Mouse (Mus musculus): ENCODE results near the gene Dlx4. TPM values are rescaled to one million over a fixed set of nuclear protein-coding genes. Genes with fewer than 3 reads are reported as not detected.

Gene Dlx4
- polyA plus RNA-seq, 1 experiment from 2014 or later: 0.29 TPM

- no peaks in the 10 kb centered on the region for H3K36me3 ChIP-seq (ENCODE audit: control insufficient read depth, insufficient read depth, low read length)
- peaks cover 13% of the 10 kb centered on the region for H3K27me3 ChIP-seq (ENCODE audit: control insufficient read depth, insufficient read depth, low read length)
- DNase-seq (ENCODE audit: low spot score): no peak
- H3K4me1 ChIP-seq (replicated peaks; ENCODE audit: control insufficient read depth, insufficient read depth, low read length): peaks cover 7% of the 10 kb centered on the region; the same call in 1 of the 2 replicates
- WGBS: 77% methylated on average over 6 of the region's 6 CpGs
- ATAC-seq (replicated peaks; ENCODE audit: low FRiP score): no peak
- H3K27ac ChIP-seq (ENCODE audit: low read depth, low read length): no peak overlapping the region
- H3K9me3 ChIP-seq (ENCODE audit: control insufficient read depth, low read length): no peaks in the 10 kb centered on the region
- H3K4me3 ChIP-seq (ENCODE audit: low read depth, low read length): no peak overlapping the region
- no peak overlapping the region for H3K4me2 ChIP-seq (ENCODE audit: low read depth, low read length, severe bottlenecking)
- H3K9ac ChIP-seq (ENCODE audit: low read length): no peak overlapping the region
These were observed 12.7 kb downstream of the Dlx4 start for GRCm38 (mm10) chr11:95133321-95133720.

GRCm38 (mm10) chr11:95130668-95131252 lies 15.3 kb downstream of the Dlx4 start:
- no peak overlapping the region for H3K4me2 ChIP-seq (ENCODE audit: low read depth, low read length, severe bottlenecking)
- H3K27ac ChIP-seq (ENCODE audit: low read depth, low read length): no peak overlapping the region
- DNase-seq (ENCODE audit: low spot score) (no peak), ATAC-seq (replicated peaks; ENCODE audit: low FRiP score) (no peak)
- H3K9me3 ChIP-seq (ENCODE audit: control insufficient read depth, low read length): no peaks in the 10 kb centered on the region
- WGBS: 75% methylated on average over 17 of the region's 17 CpGs
- H3K36me3 ChIP-seq (ENCODE audit: control insufficient read depth, insufficient read depth, low read length): no peaks in the 10 kb centered on the region
- H3K27me3 ChIP-seq (ENCODE audit: control insufficient read depth, insufficient read depth, low read length): peaks cover 5% of the 10 kb centered on the region; the same call in 1 of the 2 replicates
- no peak overlapping the region for H3K4me3 ChIP-seq (ENCODE audit: low read depth, low read length)
- H3K4me1 ChIP-seq (replicated peaks; ENCODE audit: control insufficient read depth, insufficient read depth, low read length): peaks cover 4% of the 10 kb centered on the region; the same call in 1 of the 2 replicates
- H3K9ac ChIP-seq (ENCODE audit: low read length): no peak overlapping the region

GRCm38 (mm10) chr11:95128359-95128758 lies 17.7 kb downstream of the Dlx4 start:
- H3K27me3 ChIP-seq (ENCODE audit: control insufficient read depth, insufficient read depth, low read length): peaks cover 27% of the 10 kb centered on the region

GRCm38 (mm10) chr11:95126272-95127245 lies 19.5 kb downstream of the Dlx4 start:
- no peak overlapping the region for H3K27ac ChIP-seq (ENCODE audit: low read depth, low read length)
- H3K36me3 ChIP-seq (ENCODE audit: control insufficient read depth, insufficient read depth, low read length): no peaks in the 10 kb centered on the region
- no peak for DNase-seq (ENCODE audit: low spot score)
- no peaks in the 10 kb centered on the region for H3K9me3 ChIP-seq (ENCODE audit: control insufficient read depth, low read length)
- no peak overlapping the region for H3K9ac ChIP-seq (ENCODE audit: low read length)
- under 1% methylated on average over 20 of the region's 20 CpGs for WGBS
- peaks cover 45% of the 10 kb centered on the region for H3K27me3 ChIP-seq (ENCODE audit: control insufficient read depth, insufficient read depth, low read length)
- ATAC-seq (replicated peaks; ENCODE audit: low FRiP score): peak; percentile 73
- H3K4me1 ChIP-seq (replicated peaks; ENCODE audit: control insufficient read depth, insufficient read depth, low read length): peaks cover 9% of the 10 kb centered on the region
- no peak overlapping the region for H3K4me3 ChIP-seq (ENCODE audit: low read depth, low read length)
- peak overlapping the region; percentile 5; the same call in 1 of the 2 replicates for H3K4me2 ChIP-seq (ENCODE audit: low read depth, low read length, severe bottlenecking)

More at GRCm38 (mm10) chr11:95128359-95128758, 17.7 kb downstream of the Dlx4 start:
- Histone ChIP-seq H3K9me3 (ENCODE audit: control insufficient read depth, low read length) (no peaks in the 10 kb centered on the region), H3K36me3 (ENCODE audit: control insufficient read depth, insufficient read depth, low read length) (no peaks in the 10 kb centered on the region), H3K9ac (ENCODE audit: low read length) (no peak overlapping the region), H3K27ac (ENCODE audit: low read depth, low read length) (no peak overlapping the region), H3K4me1 (replicated peaks; ENCODE audit: control insufficient read depth, insufficient read depth, low read length) (peaks cover 7% of the 10 kb centered on the region; the same call in 1 of the 2 replicates), H3K4me2 (ENCODE audit: low read depth, low read length, severe bottlenecking) (no peak overlapping the region), H3K4me3 (ENCODE audit: low read depth, low read length) (no peak overlapping the region)
- WGBS: 67% methylated on average over 11 of the region's 11 CpGs
- no peak for ATAC-seq (replicated peaks; ENCODE audit: low FRiP score)
- DNase-seq (ENCODE audit: low spot score): no peak

- 24% methylated on average over 7 of the region's 7 CpGs for WGBS
- Histone ChIP-seq H3K27ac (ENCODE audit: low read depth, low read length) (no peak overlapping the region), H3K4me2 (ENCODE audit: low read depth, low read length, severe bottlenecking) (no peak overlapping the region), H3K27me3 (ENCODE audit: control insufficient read depth, insufficient read depth, low read length) (peaks cover 55% of the 10 kb centered on the region), H3K9me3 (ENCODE audit: control insufficient read depth, low read length) (no peaks in the 10 kb centered on the region), H3K4me1 (replicated peaks; ENCODE audit: control insufficient read depth, insufficient read depth, low read length) (peaks cover 11% of the 10 kb centered on the region), H3K4me3 (ENCODE audit: low read depth, low read length) (no peak overlapping the region), H3K36me3 (ENCODE audit: control insufficient read depth, insufficient read depth, low read length) (no peaks in the 10 kb centered on the region), H3K9ac (ENCODE audit: low read length) (no peak overlapping the region)
- ATAC-seq (replicated peaks; ENCODE audit: low FRiP score) (no peak), DNase-seq (ENCODE audit: low spot score) (no peak)
These were observed 20.6 kb downstream of the Dlx4 start for GRCm38 (mm10) chr11:95125366-95125948.

GRCm38 (mm10) chr11:95122100-95122489 lies 24.0 kb downstream of the Dlx4 start:
- WGBS: 18% methylated on average over 6 of the region's 6 CpGs
- ATAC-seq (replicated peaks; ENCODE audit: low FRiP score): no peak
- H3K4me3 ChIP-seq (ENCODE audit: low read depth, low read length): no peak overlapping the region
- H3K9me3 ChIP-seq (ENCODE audit: control insufficient read depth, low read length): no peaks in the 10 kb centered on the region
- H3K27ac ChIP-seq (ENCODE audit: low read depth, low read length): no peak overlapping the region
- H3K27me3 ChIP-seq (ENCODE audit: control insufficient read depth, insufficient read depth, low read length): peaks cover 77% of the 10 kb centered on the region
- no peaks in the 10 kb centered on the region for H3K36me3 ChIP-seq (ENCODE audit: control insufficient read depth, insufficient read depth, low read length)
- H3K4me1 ChIP-seq (replicated peaks; ENCODE audit: control insufficient read depth, insufficient read depth, low read length): peaks cover 17% of the 10 kb centered on the region
- no peak overlapping the region for H3K9ac ChIP-seq (ENCODE audit: low read length)
- no peak for DNase-seq (ENCODE audit: low spot score)
- H3K4me2 ChIP-seq (ENCODE audit: low read depth, low read length, severe bottlenecking): no peak overlapping the region

- no peaks in the 10 kb centered on the region for H3K9me3 ChIP-seq (ENCODE audit: control insufficient read depth, low read length)
- H3K36me3 ChIP-seq (ENCODE audit: control insufficient read depth, insufficient read depth, low read length): no peaks in the 10 kb centered on the region
- peak overlapping the region; percentile 3; the same call in 1 of the 2 replicates for H3K9ac ChIP-seq (ENCODE audit: low read length)
- peak overlapping the region; percentile 11; the same call in 1 of the 2 replicates for H3K4me3 ChIP-seq (ENCODE audit: low read depth, low read length)
- peak overlapping the region; percentile 42 for H3K4me2 ChIP-seq (ENCODE audit: low read depth, low read length, severe bottlenecking)
- no peak overlapping the region for H3K27ac ChIP-seq (ENCODE audit: low read depth, low read length)
- WGBS: under 1% methylated on average over 58 of the region's 63 CpGs
- no peak for DNase-seq (ENCODE audit: low spot score)
- ATAC-seq (replicated peaks; ENCODE audit: low FRiP score): no peak
- H3K4me1 ChIP-seq (replicated peaks; ENCODE audit: control insufficient read depth, insufficient read depth, low read length): peaks cover 13% of the 10 kb centered on the region
- H3K27me3 ChIP-seq (ENCODE audit: control insufficient read depth, insufficient read depth, low read length): peaks cover 77% of the 10 kb centered on the region
These were observed 24.6 kb downstream of the Dlx4 start for GRCm38 (mm10) chr11:95121161-95122099.

- no peak for ATAC-seq (replicated peaks; ENCODE audit: low FRiP score)
- Histone ChIP-seq H3K9ac (ENCODE audit: low read length) (no peak overlapping the region), H3K9me3 (ENCODE audit: control insufficient read depth, low read length) (no peaks in the 10 kb centered on the region), H3K27ac (ENCODE audit: low read depth, low read length) (no peak overlapping the region), H3K27me3 (ENCODE audit: control insufficient read depth, insufficient read depth, low read length) (peaks cover 76% of the 10 kb centered on the region), H3K4me3 (ENCODE audit: low read depth, low read length) (peak overlapping the region; percentile 32), H3K4me1 (replicated peaks; ENCODE audit: control insufficient read depth, insufficient read depth, low read length) (peaks cover 13% of the 10 kb centered on the region), H3K36me3 (ENCODE audit: control insufficient read depth, insufficient read depth, low read length) (no peaks in the 10 kb centered on the region), H3K4me2 (ENCODE audit: low read depth, low read length, severe bottlenecking) (peak overlapping the region; percentile 70)
- DNase-seq (ENCODE audit: low spot score): no peak
- under 1% methylated on average over 21 of the region's 21 CpGs for WGBS
These were observed 25.4 kb downstream of the Dlx4 start for GRCm38 (mm10) chr11:95120633-95121020.

Measured in forebrain, embryonic 11.5 days (tissue).